ENCODE assay signal across 17 mouse cellular contexts in genomic region chr12:29121159-29121558, GRCm38 (mm10).
DNase-seq lines count a peak whose midpoint lies in the region; ATAC-seq and TF ChIP-seq lines count a peak whose summit lies in the region.
"Had no signal": no experiment of that assay in that cellular context is flagged by ENCODE, and none has a peak within 500 bp of the region (broad histone marks: within the 10 kb centered on the region; RNA-seq: fewer than 3 reads in every experiment).

No protein-coding gene starts in this region.

- H3K9me3 ChIP-seq in embryonic facial prominence, embryonic 11.5 days (replicated peaks; ENCODE audit: control insufficient read depth, low read length) = no peaks in the 10 kb centered on the region
- no peaks in the 10 kb centered on the region for H3K9me3 ChIP-seq in embryonic facial prominence, embryonic 15.5 days (replicated peaks)
- no peaks in the 10 kb centered on the region for H3K9me3 ChIP-seq in hindbrain, embryonic 14.5 days (ENCODE audit: control insufficient read depth, low read length)
- no peaks in the 10 kb centered on the region for H3K9me3 ChIP-seq in midbrain, postnatal 0 days (ENCODE audit: low read length)
- no peaks in the 10 kb centered on the region for H3K9me3 ChIP-seq in kidney, embryonic 14.5 days (ENCODE audit: control insufficient read depth, low read length)
- H3K9me3 ChIP-seq: intestine, embryonic 15.5 days; liver, embryonic 13.5 days had no signal

- TF ChIP-seq CTCF in midbrain, postnatal 0 days (IDR thresholded peaks at IDR 0.05) = no peak

- WGBS in embryonic facial prominence, embryonic 11.5 days = 58% methylated on average over 2 of the region's 2 CpGs
- 58% methylated on average over 2 of the region's 2 CpGs for WGBS in embryonic facial prominence, embryonic 15.5 days
- 39% methylated on average over 2 of the region's 2 CpGs for WGBS in hindbrain, embryonic 14.5 days
- 31% methylated on average over 2 of the region's 2 CpGs for WGBS in midbrain, postnatal 0 days
- 84% methylated on average over 2 of the region's 2 CpGs for WGBS in kidney, embryonic 14.5 days

- ATAC-seq in embryonic facial prominence, embryonic 11.5 days (replicated peaks; ENCODE audit: insufficient number of reproducible peaks, low FRiP score, low TSS enrichment, low read depth) = peak; percentile 77; the same call in 1 of the 2 replicates
- peak; percentile 49; the same call in 1 of the 2 replicates for ATAC-seq in embryonic facial prominence, embryonic 15.5 days (ENCODE audit: insufficient number of reproducible peaks, low FRiP score, low TSS enrichment, low read depth)
- ATAC-seq in hindbrain, embryonic 14.5 days (ENCODE audit: low FRiP score) = peak; percentile 61; the same call in 1 of the 2 replicates
- ATAC-seq in midbrain, postnatal 0 days (ENCODE audit: low FRiP score) = no peak
- no peak for ATAC-seq in kidney, embryonic 14.5 days (ENCODE audit: low FRiP score, low TSS enrichment)
- ATAC-seq: intestine, embryonic 15.5 days had no signal

- H3K4me3 ChIP-seq in embryonic facial prominence, embryonic 11.5 days (ENCODE audit: low read depth, low read length) = no peak overlapping the region
- no peak overlapping the region for H3K4me3 ChIP-seq in embryonic facial prominence, embryonic 15.5 days (replicated peaks)
- no peak overlapping the region for H3K4me3 ChIP-seq in hindbrain, embryonic 14.5 days (replicated peaks; ENCODE audit: low read length)
- no peak overlapping the region for H3K4me3 ChIP-seq in midbrain, postnatal 0 days (ENCODE audit: low read depth, low read length)
- no peak overlapping the region for H3K4me3 ChIP-seq in kidney, embryonic 14.5 days (ENCODE audit: low read length)
- H3K4me3 ChIP-seq: intestine, embryonic 15.5 days; liver, embryonic 13.5 days had no signal

- H3K4me2 ChIP-seq in embryonic facial prominence, embryonic 11.5 days (ENCODE audit: low read depth, low read length) = no peak overlapping the region
- H3K4me2 ChIP-seq in embryonic facial prominence, embryonic 15.5 days (replicated peaks) = no peak overlapping the region
- H3K4me2 ChIP-seq in hindbrain, embryonic 14.5 days (replicated peaks) = no peak overlapping the region
- no peak overlapping the region for H3K4me2 ChIP-seq in midbrain, postnatal 0 days (ENCODE audit: low read depth, low read length, poor library complexity, severe bottlenecking)
- no peak overlapping the region for H3K4me2 ChIP-seq in kidney, embryonic 14.5 days (replicated peaks; ENCODE audit: low read depth, low read length)
- H3K4me2 ChIP-seq: intestine, embryonic 15.5 days; liver, embryonic 13.5 days had no signal

- no peak overlapping the region for H3K27ac ChIP-seq in embryonic facial prominence, embryonic 11.5 days (replicated peaks; ENCODE audit: low read depth, low read length)
- H3K27ac ChIP-seq in embryonic facial prominence, embryonic 15.5 days (replicated peaks) = no peak overlapping the region
- H3K27ac ChIP-seq in hindbrain, embryonic 14.5 days = no peak overlapping the region; the same call in 1 of the 2 replicates
- no peak overlapping the region for H3K27ac ChIP-seq in midbrain, postnatal 0 days (ENCODE audit: low read depth, low read length)
- no peak overlapping the region for H3K27ac ChIP-seq in kidney, embryonic 14.5 days (ENCODE audit: low read depth, low read length)
- H3K27ac ChIP-seq: intestine, embryonic 15.5 days; liver, embryonic 13.5 days had no signal

- H3K36me3 ChIP-seq in embryonic facial prominence, embryonic 11.5 days (replicated peaks; ENCODE audit: control insufficient read depth, insufficient read depth, low read depth, low read length) = no peaks in the 10 kb centered on the region
- H3K36me3 ChIP-seq in embryonic facial prominence, embryonic 15.5 days = no peaks in the 10 kb centered on the region
- H3K36me3 ChIP-seq in hindbrain, embryonic 14.5 days (replicated peaks; ENCODE audit: control insufficient read depth, insufficient read depth) = no peaks in the 10 kb centered on the region
- no peaks in the 10 kb centered on the region for H3K36me3 ChIP-seq in midbrain, postnatal 0 days (ENCODE audit: insufficient read depth, low read length)
- H3K36me3 ChIP-seq in kidney, embryonic 14.5 days (ENCODE audit: control insufficient read depth, insufficient read depth, low read length) = no peaks in the 10 kb centered on the region
- H3K36me3 ChIP-seq: G1E; intestine, embryonic 15.5 days; liver, embryonic 13.5 days had no signal

- DNase-seq in embryonic facial prominence, embryonic 11.5 days (ENCODE audit: low spot score) = peak; percentile 2
- no peak for DNase-seq in hindbrain, embryonic 14.5 days (ENCODE audit: low spot score)
- DNase-seq in midbrain, postnatal 0 days (ENCODE audit: low spot score) = peak; percentile 35
- DNase-seq in gastrocnemius, adult 8-10 months (ENCODE audit: low spot score in 2 of 2) = no peak
- no peak for DNase-seq in adrenal gland, adult 2 months
- DNase-seq: adrenal gland, postnatal 10 days; cerebellum, adult 9-11 months; embryo, embryonic 11 days; gastrocnemius, postnatal 14 days; heart, postnatal 10 days; kidney, postnatal 14 days; left cerebral cortex, postnatal 4 days; liver, embryonic 13.5 days had no signal

- H3K9ac ChIP-seq in embryonic facial prominence, embryonic 11.5 days (replicated peaks; ENCODE audit: low read length) = no peak overlapping the region
- no peak overlapping the region for H3K9ac ChIP-seq in embryonic facial prominence, embryonic 15.5 days
- H3K9ac ChIP-seq in hindbrain, embryonic 14.5 days = no peak overlapping the region
- no peak overlapping the region for H3K9ac ChIP-seq in midbrain, postnatal 0 days (replicated peaks; ENCODE audit: low read length, poor library complexity, severe bottlenecking)
- H3K9ac ChIP-seq in kidney, embryonic 14.5 days (ENCODE audit: low read depth, low read length) = no peak overlapping the region
- H3K9ac ChIP-seq: intestine, embryonic 15.5 days; liver, embryonic 13.5 days had no signal

- H3K4me1 ChIP-seq in embryonic facial prominence, embryonic 11.5 days (ENCODE audit: control insufficient read depth, insufficient read depth, low read length) = no peaks in the 10 kb centered on the region
- no peaks in the 10 kb centered on the region for H3K4me1 ChIP-seq in embryonic facial prominence, embryonic 15.5 days
- H3K4me1 ChIP-seq in hindbrain, embryonic 14.5 days (replicated peaks; ENCODE audit: control insufficient read depth, insufficient read depth, low read length) = peaks cover 19% of the 10 kb centered on the region
- no peaks in the 10 kb centered on the region for H3K4me1 ChIP-seq in midbrain, postnatal 0 days (ENCODE audit: insufficient read depth, low read length)
- H3K4me1 ChIP-seq in kidney, embryonic 14.5 days (ENCODE audit: control insufficient read depth, insufficient read depth, low read length) = no peaks in the 10 kb centered on the region
- H3K4me1 ChIP-seq: intestine, embryonic 15.5 days; liver, embryonic 13.5 days had no signal

- H3K27me3 ChIP-seq in embryonic facial prominence, embryonic 11.5 days (ENCODE audit: control insufficient read depth, insufficient read depth, low read length) = no peaks in the 10 kb centered on the region
- H3K27me3 ChIP-seq in embryonic facial prominence, embryonic 15.5 days = no peaks in the 10 kb centered on the region
- H3K27me3 ChIP-seq in hindbrain, embryonic 14.5 days (ENCODE audit: control insufficient read depth, insufficient read depth, low read length) = no peaks in the 10 kb centered on the region
- H3K27me3 ChIP-seq in midbrain, postnatal 0 days (ENCODE audit: insufficient read depth, low read length) = no peaks in the 10 kb centered on the region
- H3K27me3 ChIP-seq in kidney, embryonic 14.5 days (ENCODE audit: control insufficient read depth, insufficient read depth, low read length) = no peaks in the 10 kb centered on the region
- H3K27me3 ChIP-seq: intestine, embryonic 15.5 days; liver, embryonic 13.5 days had no signal

Comparison
In these comparisons a context has a peak if more than half of its experiments do, and no peak if none do; other contexts are left out.
1. ATAC-seq: peak in embryonic facial prominence, embryonic 11.5 days (single experiment), embryonic facial prominence, embryonic 15.5 days (single experiment) and hindbrain, embryonic 14.5 days (single experiment); none in midbrain, postnatal 0 days (single experiment) and kidney, embryonic 14.5 days (single experiment).
2. DNase-seq: peak in embryonic facial prominence, embryonic 11.5 days (single experiment) and midbrain, postnatal 0 days (single experiment); none in hindbrain, embryonic 14.5 days (single experiment), gastrocnemius, adult 8-10 months (0 of 2) and adrenal gland, adult 2 months (single experiment).